Mouse (Mus musculus): ENCODE measurements around the gene Spata3. TPM values are rescaled to one million over a fixed set of nuclear protein-coding genes. Genes with fewer than 3 reads are reported as not detected.
A peak's percentile ranks its signal among the peaks of the same experiment; 100 is the strongest.

The Spata3 gene
- total RNA-seq, 2 experiments from 2014 or later = not detected

DNA sequence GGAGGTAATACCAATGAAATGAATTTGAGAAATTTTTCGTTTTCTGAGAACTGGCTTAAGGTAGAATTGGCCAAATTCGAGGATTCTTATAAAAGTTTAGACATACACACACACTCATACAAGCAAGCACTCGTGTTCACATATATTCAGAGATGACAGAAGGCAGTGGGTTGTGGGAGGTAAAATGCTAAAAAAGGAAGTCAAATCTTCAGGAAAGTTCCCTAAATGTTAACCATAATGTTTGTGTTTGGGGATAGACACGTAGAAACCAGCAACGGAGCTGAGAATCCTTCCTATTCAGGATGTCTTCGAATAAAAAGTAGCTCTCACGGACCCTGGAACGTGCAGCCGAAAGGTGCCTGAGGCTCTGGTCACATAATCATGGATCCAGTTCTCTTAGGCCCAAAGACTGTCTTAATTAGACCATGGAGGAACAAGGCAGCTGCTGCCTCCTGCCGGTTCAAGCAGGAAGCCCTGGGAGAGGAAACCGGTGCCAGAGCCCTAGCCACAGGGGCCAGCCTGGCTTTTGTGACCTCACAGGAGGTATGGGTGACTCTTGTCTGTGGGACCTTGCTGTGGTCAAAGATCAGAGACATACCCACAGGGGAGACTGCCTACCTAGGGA, 4.9 kb downstream of the Spata3 start:
- intact Hi-C loops (cut with DNase I) = no loop called here

GRCm38 (mm10) chr1:86032273-86032987, 15.8 kb downstream of the Spata3 start:
- intact Hi-C loops (cut with DNase I) = no loop called here
- no peak for DNase-seq (ENCODE audit: low spot score)

More for the DNA sequence above, 4.9 kb downstream of the Spata3 start:
- DNase-seq (ENCODE audit: low spot score) = no peak

DNA sequence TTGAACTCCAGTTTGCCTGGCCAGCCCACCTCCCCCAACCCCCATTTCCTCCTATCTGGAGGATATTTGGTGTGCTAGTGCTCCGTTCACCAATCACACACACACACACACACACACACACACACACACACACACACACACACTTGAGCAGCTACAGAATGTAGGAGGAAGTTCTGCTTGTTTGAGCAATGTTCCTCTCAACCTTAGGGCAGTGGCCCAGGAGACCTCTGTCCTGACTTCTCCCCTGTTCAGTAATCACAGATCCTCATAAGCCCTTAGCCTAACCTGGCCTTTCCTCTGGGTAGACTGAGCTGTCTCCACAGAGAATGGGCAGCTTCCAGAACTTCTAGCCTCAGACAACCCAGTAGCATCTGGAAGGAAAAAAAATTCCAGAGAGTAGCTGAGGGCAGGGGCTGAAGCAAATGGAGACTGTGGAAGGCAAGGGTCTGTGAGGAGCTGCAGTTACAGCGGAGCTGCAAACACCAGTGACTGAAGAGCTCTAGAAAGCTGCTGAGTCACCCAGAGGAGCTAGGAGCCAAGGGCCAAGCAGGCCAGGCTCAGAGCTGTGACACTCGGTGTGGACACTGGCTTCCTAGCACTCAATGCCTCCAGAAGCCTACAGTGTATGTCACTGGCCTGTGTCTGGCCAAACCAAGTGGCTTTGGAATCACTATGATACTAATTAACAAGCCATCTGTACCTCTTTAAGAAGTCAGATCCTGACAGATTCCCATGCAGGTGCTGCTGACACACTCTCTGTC, 21.8 kb downstream of the Spata3 start:
- intact Hi-C loops (cut with DNase I) = no loop called here
- no peak for DNase-seq (ENCODE audit: low spot score)

- DNase-seq (ENCODE audit: low spot score) = no peak
Measured at GRCm38 (mm10) chr1:86040131-86040530, 23.5 kb downstream of the Spata3 start.

DNA sequence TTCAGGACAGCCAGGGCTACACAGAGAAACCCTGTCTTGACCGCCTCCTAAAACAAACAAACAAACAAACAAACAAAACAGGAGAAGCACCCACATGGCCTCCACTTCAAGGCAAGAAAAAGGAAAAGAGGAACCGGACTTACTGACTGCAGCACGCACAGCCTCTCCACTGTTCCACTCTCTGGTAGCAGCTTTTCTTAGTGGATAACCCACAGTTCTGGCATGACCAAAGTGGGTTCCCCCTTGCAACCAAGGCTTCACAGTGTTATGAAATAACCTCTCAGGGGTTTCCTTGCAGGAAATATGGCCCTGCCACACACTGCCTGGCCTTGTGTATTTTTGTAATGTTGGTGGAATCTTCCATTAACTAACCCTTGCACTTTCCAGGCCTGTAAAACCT, 24.2 kb downstream of the Spata3 start:
- DNase-seq (ENCODE audit: low spot score) = no peak
- intact Hi-C loops (cut with DNase I) = no loop called here

More at GRCm38 (mm10) chr1:86040131-86040530, 23.5 kb downstream of the Spata3 start:
- intact Hi-C loops (cut with DNase I) = no loop called here

DNA sequence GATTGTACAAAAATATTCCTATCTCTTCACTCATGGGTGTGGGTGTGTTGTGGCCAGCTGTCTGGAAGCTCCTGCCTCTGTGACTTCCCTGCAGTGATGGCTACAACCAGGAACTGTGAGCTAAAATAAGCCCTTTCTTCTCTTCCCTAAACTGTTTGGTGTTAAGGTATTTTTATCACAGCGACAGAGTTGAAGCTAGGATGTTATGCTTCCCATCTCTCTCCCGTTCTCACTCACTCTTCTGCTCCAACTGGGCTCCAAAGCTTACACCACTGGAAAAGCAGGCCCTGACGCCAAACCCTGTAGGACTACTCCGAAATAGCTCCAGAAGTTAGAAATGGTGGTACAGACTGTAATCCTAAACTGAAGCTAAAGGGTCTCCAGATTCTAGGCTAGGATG, 28.4 kb downstream of the Spata3 start:
- no peak for DNase-seq (ENCODE audit: low spot score)
- intact Hi-C loops (cut with DNase I) = no loop called here

DNA sequence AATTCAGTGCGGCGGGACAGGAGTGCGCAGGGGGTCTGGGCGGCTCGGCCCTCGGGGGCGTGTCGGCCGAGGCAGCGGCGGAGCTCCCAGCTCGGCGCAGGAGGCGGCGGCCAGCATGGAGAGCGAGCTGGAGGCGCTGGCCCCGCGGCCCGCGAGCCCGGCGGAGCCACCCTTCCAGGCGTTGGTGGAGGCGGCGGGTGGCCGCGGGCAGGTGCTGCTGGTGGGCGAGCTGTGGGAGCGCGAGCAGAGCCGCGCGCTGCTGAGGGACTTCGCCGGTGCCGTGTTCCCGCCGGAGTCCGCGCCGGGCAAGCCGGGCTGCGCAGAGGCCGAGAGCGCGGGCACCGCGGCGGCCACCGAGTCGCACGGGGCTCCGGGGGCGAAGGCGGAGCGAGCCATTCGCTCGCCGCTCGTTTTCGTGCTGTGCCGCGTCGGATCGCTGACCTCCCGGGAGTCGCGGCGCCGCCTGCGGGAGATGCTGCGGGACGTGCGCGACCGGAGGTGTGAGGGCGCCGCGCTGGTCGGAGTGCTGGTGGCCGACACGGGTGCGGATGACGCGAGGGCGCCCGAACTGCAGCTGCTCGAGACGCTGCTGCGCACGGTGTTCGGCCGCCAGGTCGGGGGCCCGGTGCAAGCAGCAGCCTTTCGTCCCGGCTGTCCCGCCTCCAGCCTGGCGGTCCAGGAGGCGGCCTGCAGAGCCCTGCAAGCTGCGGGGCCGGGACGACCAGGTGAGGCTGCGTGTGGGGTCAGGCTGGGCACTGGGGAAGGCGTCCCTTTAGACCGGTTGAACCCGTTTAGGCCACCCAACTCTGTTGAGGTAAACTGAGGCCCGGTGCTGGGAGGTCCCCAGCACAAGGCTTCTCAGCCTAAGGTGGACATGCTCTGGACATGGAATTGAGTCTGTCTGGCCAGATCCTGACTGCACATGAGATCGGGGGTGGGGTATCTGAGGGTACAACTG, 29.5 kb downstream of the Spata3 start, which contains the start of gene 2810459M11Rik:
Gene 2810459M11Rik, plus strand, starts transcription at position 16 of the 958 bp plus-strand sequence.
- DNase-seq (ENCODE audit: low spot score) = no peak
- intact Hi-C loops (cut with DNase I) = no loop called here

- no peak for DNase-seq (ENCODE audit: low spot score)
- intact Hi-C loops (cut with DNase I) = no loop called here
Measured at GRCm38 (mm10) chr1:86046833-86047563, 30.4 kb downstream of the Spata3 start.

GRCm38 (mm10) chr1:86048231-86048630, 31.6 kb downstream of the Spata3 start:
- no peak for DNase-seq (ENCODE audit: low spot score)
- intact Hi-C loops (cut with DNase I) = no loop called here

DNA sequence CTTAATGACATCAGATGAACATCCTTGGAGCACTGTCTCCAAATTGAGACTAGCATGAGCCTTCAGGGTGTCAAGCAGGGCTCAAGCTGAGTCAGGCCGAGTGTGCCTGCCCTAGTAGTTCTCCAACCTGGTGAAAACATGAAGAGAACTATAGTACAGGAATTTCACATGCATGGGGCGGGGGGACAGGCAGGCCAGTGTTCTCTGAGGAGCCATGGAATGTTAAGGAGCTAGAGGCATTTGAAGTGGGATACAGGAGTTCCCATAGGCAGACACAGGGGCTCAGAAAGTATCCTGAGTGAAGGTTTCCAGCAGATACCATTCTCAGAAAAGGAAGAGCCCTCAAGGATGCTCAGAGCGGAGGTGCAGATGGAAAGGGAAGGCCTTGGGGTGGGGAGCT, 32.1 kb downstream of the Spata3 start:
- no peak for DNase-seq (ENCODE audit: low spot score)
- intact Hi-C loops (cut with DNase I) = no loop called here

DNA sequence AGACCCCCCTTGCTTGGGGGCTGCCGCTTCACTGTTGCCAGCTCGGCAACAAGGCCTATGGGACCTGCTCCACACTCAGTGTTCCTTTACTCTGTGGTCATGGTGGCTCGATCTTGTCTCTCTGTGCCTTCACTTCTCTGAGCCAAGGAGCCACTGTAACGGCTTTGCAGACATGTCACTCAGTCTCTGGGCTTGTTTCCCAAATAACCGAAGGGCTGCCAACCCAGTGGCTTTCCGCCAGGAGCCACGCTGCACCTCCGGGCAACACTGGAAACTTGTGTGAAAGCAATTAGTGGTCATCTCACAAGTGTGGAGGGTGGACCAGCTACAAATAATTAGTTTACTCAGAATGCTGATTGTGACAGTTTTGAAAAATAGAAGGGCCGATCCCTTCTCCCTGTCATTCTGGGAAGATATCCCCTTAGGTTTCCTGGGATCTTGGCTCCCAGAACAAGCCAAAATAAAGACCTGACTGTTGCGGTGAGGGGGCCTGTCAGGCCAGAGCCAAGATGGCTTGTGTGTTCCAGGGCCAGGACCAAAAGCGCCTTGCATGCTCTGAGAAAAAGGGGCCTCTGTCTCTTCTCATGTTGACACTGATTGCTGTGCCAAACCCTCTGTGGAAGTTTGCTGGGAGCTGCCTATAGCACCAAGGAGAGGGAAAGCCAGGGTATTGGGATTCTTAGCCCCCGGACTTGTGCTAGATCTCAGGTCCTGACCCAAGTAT, 36.7 kb downstream of the Spata3 start:
- intact Hi-C loops (cut with DNase I) = no loop called here
- DNase-seq (ENCODE audit: low spot score) = no peak

DNA sequence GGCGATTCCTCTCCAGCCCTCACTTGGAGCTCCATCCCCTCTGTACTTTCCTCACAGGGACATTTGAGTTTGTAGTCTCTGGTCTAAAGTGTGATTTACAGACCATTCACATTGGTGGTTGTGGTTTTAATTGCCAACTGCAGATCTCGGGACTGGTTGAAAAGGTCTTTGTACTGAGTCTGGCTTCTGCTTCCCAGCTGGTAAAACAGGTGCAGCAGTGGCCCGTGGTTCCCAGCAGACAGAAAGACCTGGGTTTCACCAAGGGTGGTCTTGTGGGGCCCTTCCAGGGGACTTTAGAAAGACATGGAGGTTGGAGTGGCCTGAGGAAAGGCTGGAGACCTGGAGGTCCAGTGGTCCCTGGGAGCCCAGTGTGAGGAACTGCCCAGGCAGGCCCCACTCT, 38.3 kb downstream of the Spata3 start:
- intact Hi-C loops (cut with DNase I) = no loop called here
- no peak for DNase-seq (ENCODE audit: low spot score)

DNA sequence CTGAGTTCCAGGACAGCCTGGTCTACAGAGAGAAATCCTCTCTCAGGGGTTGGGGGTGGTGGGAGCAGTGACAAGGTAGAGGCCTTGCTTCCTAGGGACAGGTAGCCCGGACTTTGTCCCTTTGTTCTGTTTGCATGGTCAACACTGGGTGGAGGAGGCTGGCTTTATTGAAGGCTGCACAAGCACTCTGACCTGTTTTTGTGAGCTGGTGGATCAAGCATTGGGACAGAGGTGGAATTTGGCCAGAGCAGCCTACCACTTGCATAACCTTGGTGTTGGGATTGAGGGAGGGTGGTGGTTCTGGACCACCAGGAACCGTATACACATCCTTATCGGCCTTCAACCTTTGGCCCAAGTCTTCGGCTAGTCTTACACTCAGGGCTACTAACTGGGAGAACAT, 39.7 kb downstream of the Spata3 start:
- intact Hi-C loops (cut with DNase I) = no loop called here

GRCm38 (mm10) chr1:86058856-86059769, 42.5 kb downstream of the Spata3 start:
- intact Hi-C loops (cut with DNase I) = no loop called here
- DNase-seq (ENCODE audit: low spot score) = peak; percentile 77

More for the DNA sequence above, 39.7 kb downstream of the Spata3 start:
- no peak for DNase-seq (ENCODE audit: low spot score)

DNA sequence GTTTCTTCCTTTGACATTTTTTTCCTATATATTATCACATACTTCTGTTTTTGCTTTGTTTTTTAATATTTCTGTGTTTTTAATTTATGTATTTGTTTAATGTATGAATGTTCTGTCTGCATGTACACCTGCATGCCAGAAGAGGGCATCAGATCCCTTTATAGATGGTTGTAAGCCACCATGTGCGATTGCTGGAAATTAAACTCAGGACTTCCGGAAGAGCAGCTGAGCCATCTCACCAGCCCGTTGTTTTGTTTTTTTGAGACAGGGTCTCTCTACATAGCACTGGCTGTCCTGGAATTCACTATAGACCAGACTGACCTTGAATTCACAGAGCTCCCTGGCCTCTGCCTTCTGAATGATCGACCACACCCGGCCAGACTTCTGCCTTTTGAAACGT, 45.9 kb downstream of the Spata3 start:
- intact Hi-C loops (cut with DNase I) = loop anchor here (10.0 kb wide), 2 partner anchors 92 to 282 kb away; partner anchors contain the start of gene Armc9
- no peak for DNase-seq (ENCODE audit: low spot score)

DNA sequence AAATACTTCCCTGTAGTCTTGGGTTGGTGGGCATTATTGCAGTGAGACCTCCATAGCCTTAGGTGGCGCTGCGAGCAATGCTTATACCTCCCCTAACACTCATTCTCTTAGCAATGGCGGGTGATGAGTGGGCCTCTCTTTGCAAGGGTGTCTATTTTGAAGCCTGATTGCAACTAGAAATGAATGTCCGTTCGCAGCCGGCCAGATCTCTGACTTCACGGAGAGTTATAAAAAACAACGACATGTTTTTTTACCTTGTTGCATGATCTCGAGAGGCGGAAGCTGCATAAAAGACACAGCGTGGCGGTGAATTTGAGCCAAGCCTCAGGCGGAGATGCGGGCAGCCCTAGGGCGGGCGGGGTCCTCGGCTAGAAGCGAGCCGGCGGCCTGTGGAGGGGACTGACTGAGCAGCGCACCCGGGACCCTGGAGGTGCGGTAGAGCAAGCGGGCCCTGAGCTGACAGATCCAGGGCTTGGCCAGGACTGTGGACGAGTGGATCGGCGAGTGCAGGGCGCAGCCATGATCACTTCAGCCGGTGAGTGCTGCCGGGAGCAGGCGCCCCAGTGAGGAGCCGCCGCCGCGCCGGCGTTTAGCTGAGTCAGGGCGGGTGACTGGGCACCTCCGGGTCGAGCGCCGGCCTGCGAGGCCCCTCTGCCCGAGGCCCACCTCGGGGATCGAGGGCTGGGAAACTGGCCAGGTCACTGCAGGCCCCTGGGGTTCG, 47.8 kb downstream of the Spata3 start, which contains the start of gene Psmd1:
Gene Psmd1, plus strand, starts transcription at position 117 of the 721 bp plus-strand sequence.
- intact Hi-C loops (cut with DNase I) = loop anchor here (10.0 kb wide), 2 partner anchors 90 to 280 kb away; partner anchors contain the start of gene Armc9

More for the DNA sequence above, 47.8 kb downstream of the Spata3 start, which contains the start of gene Psmd1:
- DNase-seq (ENCODE audit: low spot score) = peak; percentile 66
